Mouse (Mus musculus) heart, embryonic 14.5 days (tissue): ENCODE data around the gene Gm45837. TPM values are rescaled to one million over a fixed set of nuclear protein-coding genes. Genes with fewer than 3 reads are reported as not detected.
"Not testable (repeated sequence)": the region's sequence is repeated elsewhere in the genome, so short reads cannot be mapped to it uniquely, and the experiment has no call there.

Experiments
- ATAC-seq: fragments of 200-750 bp; cut with Nextera tagmentation; 2 replicates; pipeline ENCODE4 v1.8.0; 2017; ENCODE audit warnings: low read depth, moderate TSS enrichment; ENCODE audit not compliant: insufficient number of reproducible peaks, insufficient read depth, low FRiP score
- H3K27ac ChIP-seq, 2 experiments: fragments of 200-500 bp in 1 of 2; fragments of 300-500 bp in 1 of 2; sonication (generic) in 1 of 2; replicated peaks in 1 of 2; 2 replicates each; pipeline ENCODE4 v1.5.1; 2012 to 2014; ENCODE audit warnings: low read depth in 2 of 2, low read length in 2 of 2, control low read depth in 1 of 2, mild to moderate bottlenecking in 1 of 2, mixed read lengths in 1 of 2; ENCODE audit not compliant: control insufficient read depth in 1 of 2, insufficient read depth in 1 of 2
- H3K27me3 ChIP-seq: fragments of 300-500 bp; sonication (generic); 2 replicates; pipeline ENCODE4 v1.6.1; 2014; ENCODE audit warnings: mild to moderate bottlenecking, low read length, control low read depth; ENCODE audit not compliant: control insufficient read depth, insufficient read depth
- H3K36me3 ChIP-seq: fragments of 300-500 bp; sonication (generic); 2 replicates; pipeline ENCODE4 v1.6.1; 2014; ENCODE audit warnings: mild to moderate bottlenecking, control low read depth, low read length, mixed read lengths; ENCODE audit not compliant: control insufficient read depth, insufficient read depth
- H3K4me1 ChIP-seq, 2 experiments: fragments of 200-500 bp in 1 of 2; fragments of 300-500 bp in 1 of 2; sonication (generic) in 1 of 2; 2 replicates each; pipeline ENCODE4 v1.6.1; 2012 to 2014; ENCODE audit warnings: low read length in 2 of 2, control low read depth in 1 of 2, mixed read lengths in 1 of 2; ENCODE audit not compliant: control insufficient read depth in 2 of 2, insufficient read depth in 2 of 2
- H3K4me2 ChIP-seq: fragments of 300-500 bp; sonication (generic); 2 replicates; pipeline ENCODE4 v1.6.1; 2014; ENCODE audit warnings: mild to moderate bottlenecking, low read length
- H3K4me3 ChIP-seq, 2 experiments: fragments of 200-500 bp in 1 of 2; fragments of 300-500 bp in 1 of 2; sonication (generic) in 1 of 2; 2 replicates each; pipeline ENCODE4 v1.5.1; 2012 to 2014; ENCODE audit warnings: low read length in 2 of 2, mild to moderate bottlenecking in 2 of 2, control low read depth in 1 of 2, low read depth in 1 of 2, moderate library complexity in 1 of 2; ENCODE audit not compliant: control insufficient read depth in 1 of 2, insufficient read depth in 1 of 2
- H3K9ac ChIP-seq: fragments of 300-500 bp; sonication (generic); 2 replicates; pipeline ENCODE4 v1.6.1; 2014; ENCODE audit warnings: mild to moderate bottlenecking, low read length
- H3K9me3 ChIP-seq: fragments of 300-500 bp; sonication (generic); 2 replicates; pipeline ENCODE4 v1.6.1; 2016; ENCODE audit warnings: low read length, control low read depth; ENCODE audit not compliant: control insufficient read depth
- WGBS: fragments of 180-500 bp; shearing (Covaris S2); extraction: QIAGEN DNeasy Blood & Tissue Kit; methylation state at CpG from one replicate; pipeline ENCODE4 v1.1.7; 2014; 5-methylcytosine and 5-hydroxymethylcytosine counted together
- microRNA counts: library from miRNA; unstranded; fragments of <30 nt; microRNA quantifications from one replicate; lab custom pipeline; 2016
- microRNA-seq: library from miRNA; unstranded; fragments of <30 nt; microRNA quantifications from one replicate; pipeline ENCODE4, GENCODE M21; 2016
- polyA plus RNA-seq: library from polyadenylated mRNA; unstranded; fragments of >200 nt; fragmentation: Nextera tagmentation; extraction: Ambion mirVana; gene quantifications from 2 replicates; pipeline ENCODE4 v1.2.1, GENCODE M21; 2014

The Gm45837 gene
- polyA plus RNA-seq, 1 experiment from 2014 or later, result not detected

- H3K27ac ChIP-seq, H3K4me2 ChIP-seq, H3K4me1 ChIP-seq, ATAC-seq, H3K36me3 ChIP-seq, H3K4me3 ChIP-seq, H3K27me3 ChIP-seq, H3K9ac ChIP-seq, H3K9me3 ChIP-seq: not testable (repeated sequence)
- 82% methylated on average over 3 of the region's 3 CpGs for WGBS
Measured at GRCm38 (mm10) chr7:101555473-101555872, 144.8 kb downstream of the Gm45837 start.

GRCm38 (mm10) chr7:101557391-101557790 is 146.7 kb downstream of the Gm45837 start:
- Histone ChIP-seq H3K9ac (no peak overlapping the region), H3K4me1 (no peaks in the 10 kb centered on the region), H3K36me3 (no peaks in the 10 kb centered on the region), H3K27me3 (no peaks in the 10 kb centered on the region), H3K4me3 (no peak overlapping the region), H3K9me3 (no peaks in the 10 kb centered on the region), H3K4me2 (no peak overlapping the region), H3K27ac (no peak overlapping the region)
- WGBS, result 65% methylated on average over 1 of the region's 1 CpGs
- ATAC-seq, result no peak

- not testable (repeated sequence) for ATAC-seq, H3K36me3 ChIP-seq, H3K4me3 ChIP-seq, H3K9me3 ChIP-seq, H3K4me1 ChIP-seq, H3K4me2 ChIP-seq, H3K27ac ChIP-seq, H3K27me3 ChIP-seq, H3K9ac ChIP-seq
- WGBS, result 58% methylated on average over 5 of the region's 5 CpGs
Measured at GRCm38 (mm10) chr7:101559393-101559792, 148.7 kb downstream of the Gm45837 start.

MicroRNAs within 50 kb of the gene (microRNA counts, 519-probe panel; counts per million panel counts)
- microRNA mmu-miR-139-3p (lab: Ali Mortazavi, UCI), result 322 counts per million, percentile 70 among the panel's probes with 10 or more counts
- microRNA mmu-miR-139-5p (lab: Ali Mortazavi, UCI), result 322 counts per million, percentile 70 among the panel's probes with 10 or more counts

Small RNAs within 50 kb of the gene (microRNA-seq; reads per million reads assigned to microRNA genes)
- gene Mir139, result 2,656 reads per million, percentile 86 among the genes with 10 or more reads in this experiment

Other genes with a start within 250 kb of the Gm45837 start
- gene Atg16l2, start 108.6 kb upstream of the Gm45837 start, polyA plus RNA-seq, result 21.3 and 25.5 TPM in 2 replicates
- gene Stard10, start 93.8 kb upstream of the Gm45837 start, polyA plus RNA-seq, result 41.9 and 61.7 TPM in 2 replicates
- 26.7 and 29.2 TPM in 2 replicates for gene Arap1, start 62.8 kb upstream of the Gm45837 start, polyA plus RNA-seq
- gene Pde2a, start 10.8 kb downstream of the Gm45837 start, polyA plus RNA-seq, result 12.9 and 13.8 TPM in 2 replicates
- gene Art2b, start 174.7 kb downstream of the Gm45837 start, polyA plus RNA-seq, result not detected in 2 replicates